In the genomic region with DNA sequence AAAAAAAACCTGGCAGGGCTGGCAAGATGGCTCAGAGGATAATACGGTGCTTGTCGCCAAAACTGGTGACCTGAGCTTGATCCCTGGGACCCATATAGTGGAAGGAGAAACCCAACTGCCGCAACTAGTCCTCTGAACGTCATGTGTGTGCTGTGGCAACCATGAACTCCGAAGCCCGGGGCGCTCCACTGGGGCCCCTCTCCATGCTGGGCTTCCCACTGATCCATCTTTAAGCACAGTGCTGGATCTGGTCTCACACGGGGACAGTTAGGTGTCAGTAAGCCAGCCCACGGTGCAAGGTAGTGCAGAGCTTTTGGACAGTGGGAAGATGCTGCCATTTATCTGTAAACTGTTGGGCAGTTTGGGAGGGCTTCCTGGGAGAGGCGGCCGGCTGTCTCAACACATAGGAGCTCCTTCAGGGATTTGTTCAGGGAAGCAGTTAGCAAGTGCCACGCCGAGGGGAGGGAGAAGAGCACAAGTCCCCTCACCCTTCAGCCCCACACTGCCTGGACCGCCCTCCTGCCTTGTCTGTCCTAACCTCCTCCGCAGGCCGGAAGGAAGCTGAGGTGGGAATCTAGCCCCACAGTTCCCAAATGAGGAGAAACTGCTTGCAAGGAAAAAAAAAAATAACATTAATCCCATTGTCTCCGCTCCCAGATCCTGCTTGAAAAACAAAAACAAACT, we compare ENCODE assay signal across 14 mouse cellular contexts. TPM values are rescaled to one million over a fixed set of nuclear protein-coding genes. Genes with fewer than 3 reads are reported as not detected.
A peak's percentile ranks its signal among the peaks of the same experiment; 100 is the strongest.
DNase-seq lines count a peak whose midpoint lies in the region; ATAC-seq and TF ChIP-seq lines count a peak whose summit lies in the region.
"Had no signal": no experiment of that assay in that cellular context is flagged by ENCODE, and none has a peak within 500 bp of the region (broad histone marks: within the 10 kb centered on the region; RNA-seq: fewer than 3 reads in every experiment).

No protein-coding gene starts in this region.

- H3K36me3 ChIP-seq in kidney, adult 2 months (ENCODE audit: control insufficient read depth, insufficient read depth, low read length), result no peaks in the 10 kb centered on the region
- H3K36me3 ChIP-seq in stomach, embryonic 15.5 days, result no peaks in the 10 kb centered on the region
- H3K36me3 ChIP-seq in stomach, postnatal 0 days (ENCODE audit: control insufficient read depth, insufficient read depth, low read length), result no peaks in the 10 kb centered on the region
- no peaks in the 10 kb centered on the region for H3K36me3 ChIP-seq in macrophage (ENCODE audit: inconsistent target)
- H3K36me3 ChIP-seq: limb, embryonic 13.5 days had no signal

- H3K27me3 ChIP-seq in kidney, adult 2 months (replicated peaks; ENCODE audit: control insufficient read depth, insufficient read depth, low read length), result no peaks in the 10 kb centered on the region
- H3K27me3 ChIP-seq in stomach, embryonic 15.5 days (replicated peaks), result no peaks in the 10 kb centered on the region
- no peaks in the 10 kb centered on the region for H3K27me3 ChIP-seq in stomach, postnatal 0 days (ENCODE audit: control insufficient read depth, insufficient read depth, low read length)
- H3K27me3 ChIP-seq: limb, embryonic 13.5 days had no signal

- no peaks in the 10 kb centered on the region for H3K79me2 ChIP-seq in macrophage (ENCODE audit: inconsistent target)

- no peak overlapping the region for H3K9ac ChIP-seq in stomach, embryonic 15.5 days
- H3K9ac ChIP-seq in stomach, postnatal 0 days (ENCODE audit: low read length), result no peak overlapping the region
- H3K9ac ChIP-seq: forebrain, postnatal 0 days had no signal

- H3K4me2 ChIP-seq in stomach, embryonic 15.5 days, result no peak overlapping the region
- H3K4me2 ChIP-seq in stomach, postnatal 0 days (replicated peaks; ENCODE audit: low read depth), result no peak overlapping the region
- H3K4me2 ChIP-seq: limb, embryonic 13.5 days had no signal

- no peaks in the 10 kb centered on the region for H3K9me3 ChIP-seq in stomach, embryonic 15.5 days
- no peaks in the 10 kb centered on the region for H3K9me3 ChIP-seq in stomach, postnatal 0 days (ENCODE audit: control insufficient read depth, low read length)
- H3K9me3 ChIP-seq: limb, embryonic 13.5 days had no signal

- no peak for ATAC-seq in stomach, embryonic 15.5 days (ENCODE audit: insufficient read depth, low FRiP score, low read depth)
- no peak for ATAC-seq in stomach, postnatal 0 days (ENCODE audit: low FRiP score, low TSS enrichment)
- ATAC-seq: activated CD4-positive, CD25-positive, alpha-beta regulatory T cell, adult 4 months; forebrain, postnatal 0 days; hindbrain, postnatal 0 days; midbrain, embryonic 16.5 days had no signal

- no peak for TF ChIP-seq POLR2A in kidney, adult 2 months (IDR thresholded peaks at IDR 0.05; ENCODE audit: low read depth, low read length)

- TF ChIP-seq EP300 in stomach, postnatal 0 days (optimal IDR thresholded peaks at IDR 0.05), result no peak

- H3K27ac ChIP-seq in kidney, adult 2 months (ENCODE audit: insufficient read depth, low read depth, low read length), result peak overlapping the region; percentile 94
- peak overlapping the region; percentile 29; the same call in 1 of the 2 replicates for H3K27ac ChIP-seq in stomach, embryonic 15.5 days
- no peak overlapping the region; the same call in 1 of the 2 replicates for H3K27ac ChIP-seq in stomach, postnatal 0 days (replicated peaks)
- peak overlapping the region; percentile 92 for H3K27ac ChIP-seq in macrophage

- WGBS in kidney, adult 2 months, result 70% methylated on average over 17 of the region's 17 CpGs
- 76% methylated on average over 17 of the region's 17 CpGs for WGBS in stomach, embryonic 15.5 days
- 74% methylated on average over 17 of the region's 17 CpGs for WGBS in stomach, postnatal 0 days
- WGBS in macrophage (ENCODE audit: missing documents), result 91% methylated on average over 17 of the region's 17 CpGs

- peaks cover 12% of the 10 kb centered on the region for H3K4me1 ChIP-seq in kidney, adult 2 months (ENCODE audit: control insufficient read depth, insufficient read depth, low read length)
- H3K4me1 ChIP-seq in stomach, embryonic 15.5 days, result peaks cover 22% of the 10 kb centered on the region
- no peaks in the 10 kb centered on the region for H3K4me1 ChIP-seq in stomach, postnatal 0 days (replicated peaks; ENCODE audit: control insufficient read depth, insufficient read depth)

- TF ChIP-seq CTCF in kidney, adult 2 months (conservative IDR thresholded peaks at IDR 0.05; ENCODE audit: insufficient read depth, insufficient read length, low read depth, low read length), result no peak
- TF ChIP-seq CTCF in stomach, postnatal 0 days (IDR thresholded peaks at IDR 0.05; ENCODE audit: low read depth), result no peak

- no peak overlapping the region for H3K4me3 ChIP-seq in kidney, adult 2 months (ENCODE audit: insufficient read depth, low read depth, low read length)
- H3K4me3 ChIP-seq in stomach, embryonic 15.5 days (replicated peaks), result no peak overlapping the region
- no peak overlapping the region for H3K4me3 ChIP-seq in stomach, postnatal 0 days (ENCODE audit: low read depth, low read length)
- H3K4me3 ChIP-seq in macrophage (ENCODE audit: inconsistent target), result no peak overlapping the region
- H3K4me3 ChIP-seq: limb, embryonic 13.5 days had no signal

- DNase-seq in adrenal gland, adult (ENCODE audit: inconsistent age in 2 of 2, low spot score in 1 of 2), result peak; percentile 41 to 64
- no peak for DNase-seq in adrenal gland, postnatal 4 days (ENCODE audit: low spot score in 2 of 2)
- peak; percentile 70 for DNase-seq in kidney, adult 2 months
- DNase-seq in kidney, adult 18-20 months, result no peak
- DNase-seq in stomach, postnatal 0 days (ENCODE audit: low spot score), result no peak
- DNase-seq in embryo, embryonic 9.5 days (ENCODE audit: extremely low spot score), result no peak
- DNase-seq: cerebellum, adult 11 months; forebrain, postnatal 0 days had no signal

RNA-seq across cellular contexts. Expression of a gene that starts 10.6 kb away (rescaled TPM):
- 100 to 1,000 TPM; 237 to 271 TPM for total RNA-seq in adrenal gland, postnatal 4 days (2021)
- 54.2 and 60.2 TPM in 2 replicates for polyA plus RNA-seq in kidney, adult 2 months (2012; rRNA removed)
- polyA plus RNA-seq in stomach, embryonic 15.5 days (2015; fragmentation: Nextera tagmentation; extraction: Ambion mirVana), result 31.3 and 37.7 TPM in 2 replicates
- polyA plus RNA-seq in stomach, postnatal 0 days (2015; fragmentation: Nextera tagmentation; extraction: Ambion mirVana), result 9.7 and 10.4 TPM in 2 replicates
- 1,000 to 10,000 TPM in 1 of 26 experiments, 100 to 1,000 TPM in 25; 192 to 1,896 (median 380) TPM for total RNA-seq in macrophage (2018; cell fraction: chromatin; rRNA removed)
- 100 to 1,000 TPM; 198 to 344 (median 273) TPM for total RNA-seq in macrophage (2018; cell fraction: cytosol; rRNA removed)
- total RNA-seq in macrophage (2018; cell fraction: nucleus; rRNA removed), result 100 to 1,000 TPM; 233 to 720 (median 426) TPM
- 130 to 283 TPM (median 243 TPM) in 3 replicates for polyA plus RNA-seq in macrophage (2018)

Comparison
In these comparisons a context has a peak if more than half of its experiments do, and no peak if none do; other contexts are left out.
1. DNase-seq: peak in adrenal gland, adult (2 of 2) and kidney, adult 2 months (single experiment); none in adrenal gland, postnatal 4 days (0 of 2), kidney, adult 18-20 months (single experiment), stomach, postnatal 0 days (single experiment) and embryo, embryonic 9.5 days (single experiment).